Mouse (Mus musculus): ENCODE data around the gene Pcyt1a.

DNA sequence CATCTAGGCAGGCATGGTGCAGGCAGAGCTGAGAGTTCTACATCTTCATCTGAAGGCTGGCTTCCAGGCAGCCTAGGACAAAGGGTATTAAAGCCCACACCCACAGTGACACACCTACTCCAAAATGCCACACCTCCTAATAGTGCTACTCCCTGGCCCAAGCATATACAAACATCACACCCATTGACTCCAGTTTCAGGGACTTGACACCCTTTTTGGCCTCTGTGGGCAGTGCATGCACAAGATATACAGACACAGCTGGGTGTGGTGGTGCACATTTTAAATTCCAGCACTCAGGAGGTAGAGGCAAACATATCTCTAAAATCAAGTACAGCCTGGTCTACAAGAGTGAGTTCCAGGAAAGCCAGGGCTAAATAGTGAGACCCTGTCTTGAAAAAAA, 25.4 kb downstream of the Pcyt1a start:
- TF ChIP-seq CTCF (IDR thresholded peaks at IDR 0.05; ENCODE audit: low read depth, low read length) = no peak
- no peak for TF ChIP-seq GATA2 (IDR thresholded peaks at IDR 0.05; ENCODE audit: borderline replicate concordance, low read depth, low read length)
- TF ChIP-seq GATA1 (IDR thresholded peaks at IDR 0.05; ENCODE audit: borderline replicate concordance, low read length) = no peak
- TF ChIP-seq TAL1 (conservative IDR thresholded peaks at IDR 0.05; ENCODE audit: low read depth, low read length) = no peak

Data from G1E (cell line).